Mouse (Mus musculus): ENCODE results near the gene Mydgf. TPM values are rescaled to one million over a fixed set of nuclear protein-coding genes. Genes with fewer than 3 reads are reported as not detected.

Mydgf gene
- total and polyA plus RNA-seq, 3 experiments: 61.1 to 101 (median 85.5) TPM

- peaks cover 10 to 55% of the 10 kb centered on the region in 2 experiments for H3K4me1 ChIP-seq (ENCODE audit: control insufficient read depth in 1 of 2, insufficient read depth in 2 of 2)
- no peak for TF ChIP-seq RAD21 (IDR thresholded peaks at IDR 0.05; ENCODE audit: low read depth, low read length)
- no peak for TF ChIP-seq RCOR1 (conservative IDR thresholded peaks at IDR 0.05; ENCODE audit: low read depth, low read length)
- no peak for TF ChIP-seq MAZ (IDR thresholded peaks at IDR 0.05; ENCODE audit: low read depth, low read length)
- no peak for TF ChIP-seq GABPA (IDR thresholded peaks at IDR 0.05; ENCODE audit: insufficient replicate concordance, low read depth, low read length)
- TF ChIP-seq JUND (conservative IDR thresholded peaks at IDR 0.05; ENCODE audit: low read depth, low read length): no peak
- no peak for TF ChIP-seq ETS1 (conservative IDR thresholded peaks at IDR 0.05; ENCODE audit: low read depth, low read length)
- in situ Hi-C loops (cut with MboI; ENCODE audit: low pct_ligation_motif_present, low pct_unique_long_range_greater_than_20kb, low sequenced_read_pairs): no loop called here
- no peak overlapping the region for H3K27ac ChIP-seq (ENCODE audit: insufficient read depth, low read depth)
- H3K9me3 ChIP-seq (replicated peaks; ENCODE audit: low read length): no peaks in the 10 kb centered on the region
- H3K9ac ChIP-seq (ENCODE audit: insufficient read depth, low read depth): no peak overlapping the region
- H3K79me2 ChIP-seq (replicated peaks; ENCODE audit: control insufficient read depth, extremely low read depth, insufficient read depth, poor library complexity, severe bottlenecking): no peaks in the 10 kb centered on the region
- no peaks in the 10 kb centered on the region for H3K36me3 ChIP-seq (replicated peaks in 1 of 2; ENCODE audit: control insufficient read depth in 1 of 2, insufficient read depth in 1 of 2, low read length in 1 of 2)
- peaks cover 100% of the 10 kb centered on the region for H3K27me3 ChIP-seq (replicated peaks)
- no peak for DNase-seq (ENCODE audit: extremely low read depth)
- dilution Hi-C loops (cut with MboI; ENCODE audit: extremely low pct_ligation_motif_present, extremely low pct_unique_long_range_greater_than_20kb, low sequenced_read_pairs): no loop called here
- no peak overlapping the region for H3K4me3 ChIP-seq (replicated peaks in 1 of 3; ENCODE audit: low read depth in 2 of 3, low read length in 2 of 3, poor library complexity in 1 of 3)
- H3K4me2 ChIP-seq (ENCODE audit: insufficient read depth, low read depth, poor library complexity, severe bottlenecking): no peak overlapping the region
Measured at GRCm38 (mm10) chr17:56141702-56142605, 41.8 kb downstream of the Mydgf start.

- Histone ChIP-seq H3K79me2 (replicated peaks; ENCODE audit: control insufficient read depth, extremely low read depth, insufficient read depth, poor library complexity, severe bottlenecking) (no peaks in the 10 kb centered on the region), H3K4me2 (ENCODE audit: insufficient read depth, low read depth, poor library complexity, severe bottlenecking) (peak within 1 kb of the TSS; percentile 85), H3K4me3 (replicated peaks in 1 of 3; ENCODE audit: low read depth in 2 of 3, low read length in 2 of 3, poor library complexity in 1 of 3) (peak within 1 kb of the TSS in 2 of 3 experiments; percentile 15 to 56), H3K27ac (ENCODE audit: insufficient read depth, low read depth) (no peak within 1 kb of the TSS), H3K27me3 (replicated peaks) (peaks cover 100% of the 10 kb centered on the region), H3K36me3 (replicated peaks in 1 of 2; ENCODE audit: control insufficient read depth in 1 of 2, insufficient read depth in 1 of 2, low read length in 1 of 2) (no peaks in the 10 kb centered on the region), H3K9ac (ENCODE audit: insufficient read depth, low read depth) (no peak within 1 kb of the TSS), H3K9me3 (replicated peaks; ENCODE audit: low read length) (no peaks in the 10 kb centered on the region), H3K4me1 (ENCODE audit: control insufficient read depth in 1 of 2, insufficient read depth in 2 of 2) (peaks cover 9 to 47% of the 10 kb centered on the region in 2 experiments)
- no peak for DNase-seq (ENCODE audit: extremely low read depth)
- dilution Hi-C loops (cut with MboI; ENCODE audit: extremely low pct_ligation_motif_present, extremely low pct_unique_long_range_greater_than_20kb, low sequenced_read_pairs): no loop called here
- in situ Hi-C loops (cut with MboI; ENCODE audit: low pct_ligation_motif_present, low pct_unique_long_range_greater_than_20kb, low sequenced_read_pairs): no loop called here
- TF ChIP-seq MAZ (IDR thresholded peaks at IDR 0.05; ENCODE audit: low read depth, low read length) (peak; percentile 77; the same call in 1 of the 2 replicates), BHLHE40 (IDR thresholded peaks at IDR 0.05; ENCODE audit: low read depth, low read length) (peak; percentile 74), SIN3A (IDR thresholded peaks at IDR 0.05; ENCODE audit: low read length) (no peak), USF2 (conservative IDR thresholded peaks at IDR 0.05; ENCODE audit: low read depth, low read length) (no peak), UBTF (IDR thresholded peaks at IDR 0.05; ENCODE audit: low read depth, low read length) (peak; percentile 56; the same call in 1 of the 2 replicates), ELF1 (IDR thresholded peaks at IDR 0.05; ENCODE audit: low read depth, low read length) (0 out of 2 replicates have a peak, but pooled peaks have one; percentile 12)
Measured at GRCm38 (mm10) chr17:56139858-56140595, 43.7 kb downstream of the Mydgf start, which contains the start of gene Sema6b. Gene Sema6b (minus strand): TSS chr17:56140343.

Data from CH12.LX (cell line).